Mouse (Mus musculus): Measurements from ENCODE around the gene Blmh. TPM values are rescaled to one million over a fixed set of nuclear protein-coding genes. Genes with fewer than 3 reads are reported as not detected.
A peak's percentile ranks its signal among the peaks of the same experiment; 100 is the strongest.

The Blmh gene
- polyA plus RNA-seq, 1 experiment, result 4.8 TPM

- peaks cover 29% of the 10 kb centered on the region for H3K36me3 ChIP-seq (ENCODE audit: control insufficient read depth, insufficient read depth, low read length)
- no peak for TF ChIP-seq CTCF (IDR thresholded peaks at IDR 0.05; ENCODE audit: extremely low read depth, insufficient read length, insufficient replicate concordance, low read depth, low read length)
- no peak for TF ChIP-seq POLR2A (IDR thresholded peaks at IDR 0.05; ENCODE audit: low read depth, low read length)
- whole genome bisulfite sequencing, result 54% methylated on average over 4 of the region's 4 CpGs
Observed at GRCm38 (mm10) chr11:76982415-76982814, 57.8 kb downstream of the Blmh start.

GRCm38 (mm10) chr11:76983641-76984040, 59.0 kb downstream of the Blmh start:
- WGBS, result 34% methylated on average over 5 of the region's 5 CpGs
- H3K4me3 ChIP-seq (ENCODE audit: low read depth, low read length), result no peak overlapping the region
- TF ChIP-seq POLR2A (IDR thresholded peaks at IDR 0.05; ENCODE audit: low read depth, low read length), result no peak
- TF ChIP-seq CTCF (IDR thresholded peaks at IDR 0.05; ENCODE audit: extremely low read depth, insufficient read length, insufficient replicate concordance, low read depth, low read length), result no peak
- no peak overlapping the region for H3K27ac ChIP-seq (ENCODE audit: insufficient read depth, low read depth, low read length)
- H3K4me1 ChIP-seq (ENCODE audit: control insufficient read depth, insufficient read depth, insufficient read length, low read length), result no peaks in the 10 kb centered on the region
- H3K36me3 ChIP-seq (ENCODE audit: control insufficient read depth, insufficient read depth, low read length), result peaks cover 32% of the 10 kb centered on the region
- H3K27me3 ChIP-seq (ENCODE audit: control insufficient read depth, insufficient read depth, low read length), result no peaks in the 10 kb centered on the region

More at GRCm38 (mm10) chr11:76982415-76982814, 57.8 kb downstream of the Blmh start:
- H3K27ac ChIP-seq (ENCODE audit: insufficient read depth, low read depth, low read length), result no peak overlapping the region
- H3K4me3 ChIP-seq (ENCODE audit: low read depth, low read length), result no peak overlapping the region
- no peaks in the 10 kb centered on the region for H3K4me1 ChIP-seq (ENCODE audit: control insufficient read depth, insufficient read depth, insufficient read length, low read length)
- H3K27me3 ChIP-seq (ENCODE audit: control insufficient read depth, insufficient read depth, low read length), result no peaks in the 10 kb centered on the region

DNA sequence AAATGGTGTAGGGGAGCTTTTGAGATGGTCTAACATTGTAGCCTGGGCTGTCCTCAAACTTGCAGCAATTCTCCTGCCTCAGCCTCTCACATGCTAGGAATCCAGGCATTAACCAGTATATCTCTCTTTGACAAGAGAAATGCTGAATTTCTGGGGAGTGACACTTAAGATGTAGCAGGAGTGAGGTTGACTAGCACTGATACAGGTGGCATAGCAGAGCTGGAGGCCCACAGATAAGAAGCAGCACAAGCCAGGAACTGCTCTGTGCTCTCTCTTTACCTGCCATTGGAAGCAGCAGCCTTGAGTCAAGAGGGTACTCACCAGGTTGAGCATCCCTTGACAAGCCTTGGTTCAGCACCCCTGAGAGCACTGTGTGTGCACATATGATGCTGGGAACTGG, 59.6 kb downstream of the Blmh start:
- Histone ChIP-seq H3K36me3 (ENCODE audit: control insufficient read depth, insufficient read depth, low read length) (peaks cover 29% of the 10 kb centered on the region), H3K4me1 (ENCODE audit: control insufficient read depth, insufficient read depth, insufficient read length, low read length) (no peaks in the 10 kb centered on the region), H3K4me3 (ENCODE audit: low read depth, low read length) (no peak overlapping the region), H3K27ac (ENCODE audit: insufficient read depth, low read depth, low read length) (no peak overlapping the region), H3K27me3 (ENCODE audit: control insufficient read depth, insufficient read depth, low read length) (no peaks in the 10 kb centered on the region)
- TF ChIP-seq POLR2A (IDR thresholded peaks at IDR 0.05; ENCODE audit: low read depth, low read length), result no peak
- TF ChIP-seq CTCF (IDR thresholded peaks at IDR 0.05; ENCODE audit: extremely low read depth, insufficient read length, insufficient replicate concordance, low read depth, low read length), result no peak

GRCm38 (mm10) chr11:76990839-76991238, 66.2 kb downstream of the Blmh start:
- 73% methylated on average over 5 of the region's 5 CpGs for WGBS
- no peak overlapping the region for H3K27ac ChIP-seq (ENCODE audit: insufficient read depth, low read depth, low read length)
- TF ChIP-seq CTCF (IDR thresholded peaks at IDR 0.05; ENCODE audit: extremely low read depth, insufficient read length, insufficient replicate concordance, low read depth, low read length), result no peak
- no peak for TF ChIP-seq POLR2A (IDR thresholded peaks at IDR 0.05; ENCODE audit: low read depth, low read length)
- H3K4me3 ChIP-seq (ENCODE audit: low read depth, low read length), result no peak overlapping the region
- no peaks in the 10 kb centered on the region for H3K4me1 ChIP-seq (ENCODE audit: control insufficient read depth, insufficient read depth, insufficient read length, low read length)
- H3K27me3 ChIP-seq (ENCODE audit: control insufficient read depth, insufficient read depth, low read length), result no peaks in the 10 kb centered on the region
- H3K36me3 ChIP-seq (ENCODE audit: control insufficient read depth, insufficient read depth, low read length), result peaks cover 19% of the 10 kb centered on the region

DNA sequence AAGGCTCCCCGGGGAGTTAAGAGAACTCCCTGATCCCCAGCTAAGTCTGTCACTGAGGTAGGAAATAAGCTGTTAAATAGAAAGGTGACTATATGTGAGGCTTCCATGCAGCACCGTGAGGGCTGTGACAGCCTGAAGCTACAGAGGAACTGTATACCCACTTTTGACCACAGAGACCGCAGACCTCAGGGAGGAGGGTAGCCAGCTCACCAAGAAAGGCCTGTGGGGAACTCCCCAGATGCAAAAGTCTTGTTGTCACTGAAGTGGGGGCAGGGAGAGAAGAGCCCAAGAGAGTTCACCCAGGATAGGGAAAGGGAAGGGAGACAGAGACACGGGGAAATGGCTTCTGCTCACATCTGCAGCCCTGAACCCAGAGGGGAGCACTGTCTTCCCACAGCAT, 68.3 kb downstream of the Blmh start:
- H3K36me3 ChIP-seq (ENCODE audit: control insufficient read depth, insufficient read depth, low read length), result peaks cover 2% of the 10 kb centered on the region; the same call in 1 of the 2 replicates
- no peaks in the 10 kb centered on the region for H3K27me3 ChIP-seq (ENCODE audit: control insufficient read depth, insufficient read depth, low read length)
- no peak overlapping the region for H3K4me3 ChIP-seq (ENCODE audit: low read depth, low read length)
- H3K4me1 ChIP-seq (ENCODE audit: control insufficient read depth, insufficient read depth, insufficient read length, low read length), result no peaks in the 10 kb centered on the region
- TF ChIP-seq CTCF (IDR thresholded peaks at IDR 0.05; ENCODE audit: extremely low read depth, insufficient read length, insufficient replicate concordance, low read depth, low read length) (no peak), POLR2A (IDR thresholded peaks at IDR 0.05; ENCODE audit: low read depth, low read length) (no peak)
- no peak overlapping the region for H3K27ac ChIP-seq (ENCODE audit: insufficient read depth, low read depth, low read length)
- WGBS, result 47% methylated on average over 4 of the region's 4 CpGs

GRCm38 (mm10) chr11:76995966-76996672, 71.5 kb downstream of the Blmh start:
- Histone ChIP-seq H3K4me1 (ENCODE audit: control insufficient read depth, insufficient read depth, insufficient read length, low read length) (no peaks in the 10 kb centered on the region; the same call in 1 of the 2 replicates), H3K27ac (ENCODE audit: insufficient read depth, low read depth, low read length) (no peak overlapping the region), H3K27me3 (ENCODE audit: control insufficient read depth, insufficient read depth, low read length) (peaks cover 9% of the 10 kb centered on the region), H3K36me3 (ENCODE audit: control insufficient read depth, insufficient read depth, low read length) (no peaks in the 10 kb centered on the region), H3K4me3 (ENCODE audit: low read depth, low read length) (no peak overlapping the region)
- TF ChIP-seq CTCF (IDR thresholded peaks at IDR 0.05; ENCODE audit: extremely low read depth, insufficient read length, insufficient replicate concordance, low read depth, low read length) (no peak), POLR2A (IDR thresholded peaks at IDR 0.05; ENCODE audit: low read depth, low read length) (no peak)
- WGBS, result 53% methylated on average over 20 of the region's 20 CpGs

DNA sequence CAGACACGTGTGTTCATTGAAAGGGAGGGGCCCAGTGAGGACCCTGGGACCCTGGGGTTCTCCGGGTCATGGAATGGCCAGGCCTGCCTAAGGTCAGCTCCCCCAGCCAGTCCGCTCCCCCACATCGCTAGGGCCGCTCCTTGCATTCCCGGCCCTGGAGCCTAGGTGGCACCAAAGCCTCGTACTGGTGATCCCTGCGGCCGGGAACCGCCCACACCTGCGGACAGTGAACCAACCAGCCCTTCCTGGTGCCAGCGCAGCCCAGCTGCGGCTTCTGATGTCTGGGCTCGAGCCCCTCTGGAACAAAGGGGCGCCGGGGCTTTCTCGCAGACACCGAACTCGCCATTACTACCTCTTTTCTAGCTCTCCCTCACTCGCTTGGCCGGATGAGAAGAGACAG, 72.7 kb downstream of the Blmh start:
- TF ChIP-seq CTCF (IDR thresholded peaks at IDR 0.05; ENCODE audit: extremely low read depth, insufficient read length, insufficient replicate concordance, low read depth, low read length) (peak; percentile 81), POLR2A (IDR thresholded peaks at IDR 0.05; ENCODE audit: low read depth, low read length) (peak; percentile 37; the same call in 1 of the 2 replicates)
- H3K36me3 ChIP-seq (ENCODE audit: control insufficient read depth, insufficient read depth, low read length), result no peaks in the 10 kb centered on the region
- H3K4me1 ChIP-seq (ENCODE audit: control insufficient read depth, insufficient read depth, insufficient read length, low read length), result peaks cover 6% of the 10 kb centered on the region
- under 1% methylated on average over 21 of the region's 21 CpGs for WGBS
- peak overlapping the region; percentile 75 for H3K4me3 ChIP-seq (ENCODE audit: low read depth, low read length)
- H3K27me3 ChIP-seq (ENCODE audit: control insufficient read depth, insufficient read depth, low read length), result peaks cover 9% of the 10 kb centered on the region
- H3K27ac ChIP-seq (ENCODE audit: insufficient read depth, low read depth, low read length), result no peak overlapping the region
